Mouse (Mus musculus): Measurements from ENCODE around the gene Gpa33. TPM values are rescaled to one million over a fixed set of nuclear protein-coding genes. Genes with fewer than 3 reads are reported as not detected.

Gpa33 gene
- total and polyA plus RNA-seq, 2 experiments: 0.31 TPM; not detected in 1

DNA sequence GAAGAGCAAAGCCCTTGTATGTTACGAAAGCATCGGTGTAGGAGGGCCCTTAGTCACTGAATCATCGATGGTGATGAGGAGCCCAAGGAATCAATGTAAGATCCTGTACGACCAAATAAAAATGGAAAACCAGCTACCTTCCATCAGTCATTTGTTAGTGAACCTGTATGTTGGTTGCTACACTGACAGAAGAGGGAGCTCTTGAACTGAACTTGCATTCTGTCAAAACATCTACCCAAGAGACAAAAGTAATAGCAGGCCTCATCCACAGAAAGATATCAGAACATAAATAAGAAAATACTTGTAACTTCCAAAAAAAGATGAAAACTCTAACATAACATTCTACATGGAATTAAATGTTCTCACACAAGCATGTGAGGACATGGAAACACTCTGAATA is 84.1 kb downstream of the Gpa33 start:
- no peaks in the 10 kb centered on the region for H3K4me1 ChIP-seq (ENCODE audit: control insufficient read depth, insufficient read depth, low read length)
- H3K4me3 ChIP-seq (ENCODE audit: insufficient read depth, low read depth, low read length): no peak overlapping the region
- TF ChIP-seq CTCF (IDR thresholded peaks at IDR 0.05; ENCODE audit: low read depth, low read length): peak; percentile 49
- no peak for TF ChIP-seq POLR2A (IDR thresholded peaks at IDR 0.05; ENCODE audit: extremely low read depth, insufficient read depth, low read length)
- no peaks in the 10 kb centered on the region for H3K27me3 ChIP-seq (ENCODE audit: control insufficient read depth, insufficient read depth, low read length)
- H3K79me2 ChIP-seq (ENCODE audit: control insufficient read depth, insufficient read depth, low read length): no peaks in the 10 kb centered on the region
- H3K9ac ChIP-seq (ENCODE audit: low read depth, low read length): no peak overlapping the region
- DNase-seq (ENCODE audit: extremely low read depth, low read depth, low spot score): peak; percentile 70
- H3K36me3 ChIP-seq (ENCODE audit: control insufficient read depth, insufficient read depth, low read length): no peaks in the 10 kb centered on the region
- H3K27ac ChIP-seq (replicated peaks; ENCODE audit: insufficient read depth, low read depth, low read length): no peak overlapping the region
- WGBS: 75% methylated on average over 4 of the region's 4 CpGs

Other genes starting within 250 kb of the Gpa33 start
- 3.6 and 4.9 TPM in 2 replicates for gene Pou2f1, start 127.6 kb upstream of the Gpa33 start, total RNA-seq (2014; rRNA removed)
- 5.4 and 5.8 TPM in 2 replicates for gene Pou2f1, start 127.6 kb upstream of the Gpa33 start, polyA plus RNA-seq (2012; rRNA removed)
- gene Dusp27, start 2.3 kb upstream of the Gpa33 start, total RNA-seq (2014; rRNA removed): not detected in 2 replicates
- not detected in 2 replicates for gene Dusp27, start 2.3 kb upstream of the Gpa33 start, polyA plus RNA-seq (2012; rRNA removed)
- gene Mael, start 108.5 kb downstream of the Gpa33 start, total RNA-seq (2014; rRNA removed): not detected in 2 replicates
- not detected in 2 replicates for gene Mael, start 108.5 kb downstream of the Gpa33 start, polyA plus RNA-seq (2012; rRNA removed)
- 15.0 and 20.7 TPM in 2 replicates for gene Ildr2, start 123.9 kb downstream of the Gpa33 start, total RNA-seq (2014; rRNA removed)
- 6.6 and 15.3 TPM in 2 replicates for gene Ildr2, start 123.9 kb downstream of the Gpa33 start, polyA plus RNA-seq (2012; rRNA removed)
- gene Tada1, start 248.9 kb downstream of the Gpa33 start, total RNA-seq (2014; rRNA removed): 12.5 and 12.6 TPM in 2 replicates
- gene Tada1, start 248.9 kb downstream of the Gpa33 start, polyA plus RNA-seq (2012; rRNA removed): 8.1 and 11.8 TPM in 2 replicates